Mouse (Mus musculus): Measurements from ENCODE around the gene Per1. TPM values are rescaled to one million over a fixed set of nuclear protein-coding genes. Genes with fewer than 3 reads are reported as not detected.
A peak's percentile ranks its signal among the peaks of the same experiment; 100 is the strongest.

Per1 gene
- total RNA-seq, 1 experiment from 2014 or later = 81.1 TPM

GRCm38 (mm10) chr11:69063413-69064201 lies 31.4 kb upstream of the Per1 start:
- ATAC-seq (replicated peaks; ENCODE audit: insufficient number of reproducible peaks, low FRiP score, low TSS enrichment, poor library complexity, severe bottlenecking) = peak; percentile 11

GRCm38 (mm10) chr11:69064259-69065133 lies 30.5 kb upstream of the Per1 start:
- no peak for ATAC-seq (replicated peaks; ENCODE audit: insufficient number of reproducible peaks, low FRiP score, low TSS enrichment, poor library complexity, severe bottlenecking)

GRCm38 (mm10) chr11:69065394-69065925 lies 29.6 kb upstream of the Per1 start:
- no peak for ATAC-seq (replicated peaks; ENCODE audit: insufficient number of reproducible peaks, low FRiP score, low TSS enrichment, poor library complexity, severe bottlenecking)

GRCm38 (mm10) chr11:69066163-69066861 lies 28.7 kb upstream of the Per1 start:
- no peak for ATAC-seq (replicated peaks; ENCODE audit: insufficient number of reproducible peaks, low FRiP score, low TSS enrichment, poor library complexity, severe bottlenecking)

GRCm38 (mm10) chr11:69066956-69067355 lies 28.1 kb upstream of the Per1 start:
- 0 out of 2 replicates have a peak, but pooled peaks have one; percentile 30 for ATAC-seq (replicated peaks; ENCODE audit: insufficient number of reproducible peaks, low FRiP score, low TSS enrichment, poor library complexity, severe bottlenecking)

GRCm38 (mm10) chr11:69067601-69068000 lies 27.4 kb upstream of the Per1 start:
- ATAC-seq (replicated peaks; ENCODE audit: insufficient number of reproducible peaks, low FRiP score, low TSS enrichment, poor library complexity, severe bottlenecking) = no peak

GRCm38 (mm10) chr11:69070093-69070492 lies 24.9 kb upstream of the Per1 start:
- no peak for ATAC-seq (replicated peaks; ENCODE audit: insufficient number of reproducible peaks, low FRiP score, low TSS enrichment, poor library complexity, severe bottlenecking)

GRCm38 (mm10) chr11:69070590-69071222 lies 24.3 kb upstream of the Per1 start, which contains the start of gene Tmem107:
Gene Tmem107, plus strand, starts transcription at chr11:69070806.
- ATAC-seq (replicated peaks; ENCODE audit: insufficient number of reproducible peaks, low FRiP score, low TSS enrichment, poor library complexity, severe bottlenecking) = peak; percentile 75

- no peak for ATAC-seq (replicated peaks; ENCODE audit: insufficient number of reproducible peaks, low FRiP score, low TSS enrichment, poor library complexity, severe bottlenecking)
Measured at GRCm38 (mm10) chr11:69071262-69071661, 23.8 kb upstream of the Per1 start.

- no peak for ATAC-seq (replicated peaks; ENCODE audit: insufficient number of reproducible peaks, low FRiP score, low TSS enrichment, poor library complexity, severe bottlenecking)
Measured at GRCm38 (mm10) chr11:69072234-69072633, 22.8 kb upstream of the Per1 start.

GRCm38 (mm10) chr11:69072666-69073064 lies 22.4 kb upstream of the Per1 start:
- ATAC-seq (replicated peaks; ENCODE audit: insufficient number of reproducible peaks, low FRiP score, low TSS enrichment, poor library complexity, severe bottlenecking) = no peak

GRCm38 (mm10) chr11:69073065-69073888 lies 21.7 kb upstream of the Per1 start:
- peak; percentile 62 for ATAC-seq (replicated peaks; ENCODE audit: insufficient number of reproducible peaks, low FRiP score, low TSS enrichment, poor library complexity, severe bottlenecking)

GRCm38 (mm10) chr11:69073951-69074775 lies 20.9 kb upstream of the Per1 start:
- ATAC-seq (replicated peaks; ENCODE audit: insufficient number of reproducible peaks, low FRiP score, low TSS enrichment, poor library complexity, severe bottlenecking) = no peak

GRCm38 (mm10) chr11:69074776-69075069 lies 20.3 kb upstream of the Per1 start:
- no peak for ATAC-seq (replicated peaks; ENCODE audit: insufficient number of reproducible peaks, low FRiP score, low TSS enrichment, poor library complexity, severe bottlenecking)

- ATAC-seq (replicated peaks; ENCODE audit: insufficient number of reproducible peaks, low FRiP score, low TSS enrichment, poor library complexity, severe bottlenecking) = no peak
Measured at GRCm38 (mm10) chr11:69075764-69076479, 19.1 kb upstream of the Per1 start.

GRCm38 (mm10) chr11:69076572-69076971 lies 18.4 kb upstream of the Per1 start:
- no peak for ATAC-seq (replicated peaks; ENCODE audit: insufficient number of reproducible peaks, low FRiP score, low TSS enrichment, poor library complexity, severe bottlenecking)

Measured in monocyte, adult 5-6 weeks (primary cell).